Mouse (Mus musculus): ENCODE data around the gene Abr. TPM values are rescaled to one million over a fixed set of nuclear protein-coding genes. Genes with fewer than 3 reads are reported as not detected.

Gene Abr
- 25.6 and 25.8 TPM in 2 replicates for polyA plus RNA-seq (2014; fragmentation: Nextera tagmentation; extraction: Ambion mirVana)

DNA sequence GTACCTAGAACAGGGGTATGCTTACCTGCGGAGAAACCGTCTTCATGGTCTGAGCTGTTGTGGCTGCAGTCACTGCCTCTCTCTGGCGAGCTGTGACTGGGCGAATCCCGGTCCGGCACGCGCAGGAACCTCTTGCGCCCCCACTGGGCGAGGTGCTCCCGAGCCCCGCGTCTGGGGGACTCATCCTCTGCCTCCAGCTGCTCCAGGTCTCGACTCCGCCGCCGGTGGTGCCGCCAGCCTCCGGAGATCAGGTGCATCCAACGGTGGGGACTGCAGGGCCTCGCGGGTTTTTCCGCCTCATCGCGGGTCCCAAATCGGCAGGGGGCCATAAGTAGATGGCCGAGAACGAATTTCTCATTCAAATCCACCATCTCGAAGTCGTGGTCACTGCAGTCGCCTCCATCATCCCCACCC is at the start of gene Abr:
Gene Abr, minus strand, starts transcription at position 163 of the 414 bp plus-strand sequence.
- Histone ChIP-seq H3K27me3 (ENCODE audit: control insufficient read depth, insufficient read depth, low read length) (peaks cover 21% of the 10 kb centered on the region), H3K4me1 (ENCODE audit: control insufficient read depth in 2 of 2, insufficient read depth in 2 of 2, low read length in 2 of 2) (peaks cover 5 to 9% of the 10 kb centered on the region in 2 experiments; a peak in 2 of 4 replicates), H3K4me2 (ENCODE audit: low read length) (peak within 1 kb of the TSS; percentile 95), H3K27ac (replicated peaks in 1 of 2; ENCODE audit: control insufficient read depth in 1 of 2, insufficient read depth in 1 of 2, low read depth in 2 of 2, low read length in 2 of 2) (peak within 1 kb of the TSS in 1 of 2 experiments; percentile 30; a peak in 1 of 4 replicates), H3K9me3 (ENCODE audit: control insufficient read depth, low read length) (no peaks in the 10 kb centered on the region), H3K4me3 (ENCODE audit: control insufficient read depth in 1 of 2, insufficient read depth in 1 of 2, low read depth in 1 of 2, low read length in 2 of 2) (peak within 1 kb of the TSS; percentile 75 to 78), H3K9ac (ENCODE audit: low read length) (peak within 1 kb of the TSS; percentile 73), H3K36me3 (ENCODE audit: control insufficient read depth, insufficient read depth, low read length) (no peaks in the 10 kb centered on the region)
- WGBS, result under 1% methylated on average over 31 of the region's 31 CpGs
- no peak for ATAC-seq (ENCODE audit: insufficient number of reproducible peaks, insufficient read depth, low FRiP score, low read depth)

DNA sequence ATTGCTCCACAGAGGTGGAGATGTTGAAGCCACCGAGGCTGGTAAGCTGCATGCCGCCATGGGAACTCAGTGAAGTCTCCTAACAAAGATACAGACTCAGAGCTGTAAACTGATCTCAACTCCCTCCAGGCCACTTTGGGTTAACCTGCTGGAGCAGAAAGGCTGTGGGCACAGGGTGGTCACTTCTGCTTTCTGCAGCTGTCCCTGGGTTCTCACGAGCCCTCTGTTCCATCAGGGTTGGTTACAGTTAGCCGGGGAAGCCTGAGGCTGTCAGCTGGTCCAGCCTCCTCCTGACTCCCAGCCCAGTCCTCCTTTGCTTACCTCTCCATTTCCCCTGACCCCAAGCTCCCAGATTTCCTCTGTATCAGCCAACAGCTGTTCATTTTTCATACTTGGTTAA is 45.7 kb upstream of the Abr start:
- Histone ChIP-seq H3K36me3 (ENCODE audit: control insufficient read depth, insufficient read depth, low read length) (no peaks in the 10 kb centered on the region), H3K27ac (replicated peaks in 1 of 2; ENCODE audit: control insufficient read depth in 1 of 2, insufficient read depth in 1 of 2, low read depth in 2 of 2, low read length in 2 of 2) (no peak overlapping the region), H3K27me3 (ENCODE audit: control insufficient read depth, insufficient read depth, low read length) (peaks cover 86% of the 10 kb centered on the region), H3K4me1 (ENCODE audit: control insufficient read depth in 2 of 2, insufficient read depth in 2 of 2, low read length in 2 of 2) (peaks cover 2 to 8% of the 10 kb centered on the region in 2 experiments; a peak in 2 of 4 replicates), H3K4me3 (ENCODE audit: control insufficient read depth in 1 of 2, insufficient read depth in 1 of 2, low read depth in 1 of 2, low read length in 2 of 2) (no peak overlapping the region), H3K9ac (ENCODE audit: low read length) (no peak overlapping the region), H3K4me2 (ENCODE audit: low read length) (no peak overlapping the region), H3K9me3 (ENCODE audit: control insufficient read depth, low read length) (no peaks in the 10 kb centered on the region)
- WGBS, result 27% methylated on average over 4 of the region's 4 CpGs
- ATAC-seq (ENCODE audit: insufficient number of reproducible peaks, insufficient read depth, low FRiP score, low read depth), result no peak

DNA sequence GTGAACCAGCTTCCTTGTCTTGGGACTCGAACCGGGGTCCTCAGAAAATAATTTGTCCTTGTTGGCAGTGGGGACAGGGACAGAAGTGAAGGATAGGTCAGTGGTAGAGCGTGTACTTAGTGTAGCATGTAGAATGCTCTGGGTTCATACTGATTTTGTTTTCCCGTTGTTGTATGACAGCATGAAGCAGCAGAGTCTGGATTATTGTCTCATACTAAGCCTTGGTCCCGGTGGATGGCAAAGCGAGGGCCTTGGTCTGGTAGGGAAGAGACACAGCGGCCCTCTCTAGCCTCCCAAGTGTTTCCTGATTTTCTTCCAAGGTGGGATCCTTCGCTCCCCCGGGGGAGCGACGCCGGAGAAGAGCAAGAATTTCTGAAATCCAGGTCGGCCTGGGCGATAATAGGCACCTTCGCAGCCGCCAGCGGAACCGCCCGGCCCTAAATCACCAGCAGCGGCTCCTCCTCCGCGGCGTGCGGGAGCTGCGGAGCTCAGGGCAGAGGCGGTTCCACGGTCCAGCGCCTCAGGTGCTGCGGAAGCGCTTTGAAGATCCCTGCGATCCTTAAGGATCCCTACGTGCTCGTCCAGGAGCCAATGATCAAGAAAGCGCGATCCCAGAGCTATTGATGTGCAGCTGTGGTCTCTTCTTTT is 44.0 kb upstream of the Abr start:
- no peak overlapping the region for H3K27ac ChIP-seq (replicated peaks in 1 of 2; ENCODE audit: control insufficient read depth in 1 of 2, insufficient read depth in 1 of 2, low read depth in 2 of 2, low read length in 2 of 2)
- no peak for ATAC-seq (ENCODE audit: insufficient number of reproducible peaks, insufficient read depth, low FRiP score, low read depth)
- 8% methylated on average over 35 of the region's 35 CpGs for WGBS
- peak overlapping the region; percentile 39; the same call in 1 of the 2 replicates for H3K9ac ChIP-seq (ENCODE audit: low read length)
- no peaks in the 10 kb centered on the region for H3K9me3 ChIP-seq (ENCODE audit: control insufficient read depth, low read length)
- H3K36me3 ChIP-seq (ENCODE audit: control insufficient read depth, insufficient read depth, low read length), result no peaks in the 10 kb centered on the region
- peak overlapping the region; percentile 31 to 34 for H3K4me3 ChIP-seq (ENCODE audit: control insufficient read depth in 1 of 2, insufficient read depth in 1 of 2, low read depth in 1 of 2, low read length in 2 of 2)
- H3K4me1 ChIP-seq (ENCODE audit: control insufficient read depth in 2 of 2, insufficient read depth in 2 of 2, low read length in 2 of 2), result peaks cover 2 to 3% of the 10 kb centered on the region in 2 experiments; a peak in 1 of 4 replicates
- peak overlapping the region; percentile 65 for H3K4me2 ChIP-seq (ENCODE audit: low read length)
- peaks cover 69% of the 10 kb centered on the region for H3K27me3 ChIP-seq (ENCODE audit: control insufficient read depth, insufficient read depth, low read length)

DNA sequence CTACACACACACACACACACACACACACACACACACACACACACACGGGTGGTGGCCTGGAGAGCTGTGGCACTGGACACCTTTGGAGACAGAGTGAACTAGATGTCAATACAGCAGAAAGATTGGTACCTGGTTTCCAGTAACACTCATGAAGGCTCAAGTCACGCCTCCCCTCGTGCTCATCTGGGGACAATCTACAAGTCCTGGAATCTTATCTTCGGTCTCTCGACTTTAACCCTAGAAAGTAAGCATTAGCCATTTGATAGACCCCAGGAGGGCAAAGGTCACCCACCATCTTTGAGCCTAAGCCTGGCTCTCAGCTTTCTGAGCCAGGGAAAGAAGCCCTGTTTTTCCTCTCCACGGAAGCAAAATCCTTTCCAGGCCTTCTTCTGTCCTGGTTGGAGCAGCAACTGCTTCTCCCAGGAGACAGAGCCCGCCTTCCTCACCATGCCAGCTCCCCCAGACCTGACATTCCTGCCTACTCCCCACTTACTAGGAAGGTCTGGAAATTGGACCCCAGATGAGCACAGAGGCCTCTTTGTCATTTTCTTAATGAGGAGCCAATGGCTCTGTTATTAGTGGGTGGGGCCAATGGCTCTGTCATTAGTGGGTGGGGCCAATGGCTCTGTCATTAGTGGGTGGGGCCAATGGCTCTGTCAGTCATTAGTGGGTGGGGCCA is 39.8 kb upstream of the Abr start:
- WGBS, result 41% methylated on average over 7 of the region's 7 CpGs
- no peak overlapping the region for H3K4me3 ChIP-seq (ENCODE audit: control insufficient read depth in 1 of 2, insufficient read depth in 1 of 2, low read depth in 1 of 2, low read length in 2 of 2)
- H3K4me1 ChIP-seq (ENCODE audit: control insufficient read depth in 2 of 2, insufficient read depth in 2 of 2, low read length in 2 of 2), result peaks cover 2 to 3% of the 10 kb centered on the region in 2 experiments; a peak in 1 of 4 replicates
- H3K4me2 ChIP-seq (ENCODE audit: low read length), result no peak overlapping the region
- H3K27me3 ChIP-seq (ENCODE audit: control insufficient read depth, insufficient read depth, low read length), result peaks cover 30% of the 10 kb centered on the region
- no peak overlapping the region for H3K9ac ChIP-seq (ENCODE audit: low read length)
- H3K27ac ChIP-seq (replicated peaks in 1 of 2; ENCODE audit: control insufficient read depth in 1 of 2, insufficient read depth in 1 of 2, low read depth in 2 of 2, low read length in 2 of 2), result no peak overlapping the region
- no peaks in the 10 kb centered on the region for H3K9me3 ChIP-seq (ENCODE audit: control insufficient read depth, low read length)
- ATAC-seq (ENCODE audit: insufficient number of reproducible peaks, insufficient read depth, low FRiP score, low read depth), result no peak
- no peaks in the 10 kb centered on the region for H3K36me3 ChIP-seq (ENCODE audit: control insufficient read depth, insufficient read depth, low read length)

DNA sequence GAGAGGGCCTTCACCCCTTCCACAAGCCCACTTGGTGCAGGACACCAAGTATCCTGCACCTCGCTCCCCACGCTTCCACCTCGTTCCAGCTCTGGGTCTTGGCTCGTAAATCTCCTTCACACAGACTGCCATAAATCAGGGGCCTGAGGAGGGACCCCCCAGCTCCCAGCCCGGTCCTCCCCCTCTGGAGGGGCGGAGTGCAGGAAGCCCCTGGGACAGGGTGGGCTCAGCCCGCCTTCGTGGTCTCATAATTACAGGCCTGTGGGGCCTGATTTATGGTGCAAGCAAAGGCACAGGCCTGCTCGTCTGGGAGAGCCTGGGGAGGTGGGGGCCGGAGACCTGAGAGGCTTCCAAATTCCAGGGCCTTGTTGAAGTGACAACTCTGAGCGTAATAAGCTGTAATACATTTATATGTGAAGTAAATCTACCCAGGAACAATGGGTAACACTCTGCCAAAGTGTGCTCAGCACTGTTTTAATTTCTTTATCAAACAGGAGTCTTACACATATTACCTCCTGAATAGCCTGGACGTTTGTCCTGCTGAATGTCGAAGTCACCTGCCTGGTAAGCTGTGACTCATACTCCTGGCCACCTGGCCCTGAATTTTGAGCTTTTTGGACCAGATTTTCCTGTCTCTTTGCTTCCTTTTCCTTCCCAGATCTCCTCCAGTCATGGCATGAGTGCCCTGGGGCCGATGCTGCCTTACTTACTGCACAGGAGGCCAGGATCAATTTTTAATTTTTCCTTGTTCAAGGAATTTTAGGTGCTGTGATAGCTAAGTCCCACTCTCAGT is 37.2 kb upstream of the Abr start:
- Histone ChIP-seq H3K9ac (ENCODE audit: low read length) (no peak overlapping the region), H3K27me3 (ENCODE audit: control insufficient read depth, insufficient read depth, low read length) (peaks cover 7% of the 10 kb centered on the region), H3K4me3 (ENCODE audit: control insufficient read depth in 1 of 2, insufficient read depth in 1 of 2, low read depth in 1 of 2, low read length in 2 of 2) (no peak overlapping the region), H3K4me1 (ENCODE audit: control insufficient read depth in 2 of 2, insufficient read depth in 2 of 2, low read length in 2 of 2) (no peaks in the 10 kb centered on the region), H3K36me3 (ENCODE audit: control insufficient read depth, insufficient read depth, low read length) (no peaks in the 10 kb centered on the region), H3K4me2 (ENCODE audit: low read length) (no peak overlapping the region), H3K27ac (replicated peaks in 1 of 2; ENCODE audit: control insufficient read depth in 1 of 2, insufficient read depth in 1 of 2, low read depth in 2 of 2, low read length in 2 of 2) (no peak overlapping the region), H3K9me3 (ENCODE audit: control insufficient read depth, low read length) (no peaks in the 10 kb centered on the region)
- no peak for ATAC-seq (ENCODE audit: insufficient number of reproducible peaks, insufficient read depth, low FRiP score, low read depth)
- 72% methylated on average over 14 of the region's 14 CpGs for WGBS

DNA sequence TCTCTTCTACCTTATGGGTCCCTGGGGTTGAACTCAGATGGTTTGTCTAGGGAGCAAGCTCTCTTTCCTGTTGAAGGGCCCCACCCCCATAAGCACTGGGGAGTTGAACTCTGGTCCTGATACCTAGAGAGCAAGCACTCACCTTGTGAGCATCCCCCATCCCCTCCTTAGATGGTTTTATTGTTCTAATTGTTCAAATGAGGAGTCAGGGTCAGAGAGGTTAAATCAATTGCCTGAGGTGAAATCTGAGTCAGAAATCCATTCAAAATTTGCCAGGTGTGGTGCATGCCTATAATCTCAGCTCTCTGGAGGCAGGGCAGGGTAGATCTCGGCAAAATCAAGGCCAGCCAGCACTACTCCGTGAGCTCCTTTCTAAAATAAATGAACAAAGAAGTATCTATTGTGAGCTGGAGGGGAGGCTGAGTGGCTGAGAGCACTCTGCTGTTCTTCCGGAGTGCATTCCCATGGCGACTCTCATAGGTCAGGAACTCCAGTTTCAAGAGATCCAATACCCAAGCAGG is 35.4 kb upstream of the Abr start:
- WGBS, result 56% methylated on average over 4 of the region's 4 CpGs
- no peak for ATAC-seq (ENCODE audit: insufficient number of reproducible peaks, insufficient read depth, low FRiP score, low read depth)
- Histone ChIP-seq H3K27ac (replicated peaks in 1 of 2; ENCODE audit: control insufficient read depth in 1 of 2, insufficient read depth in 1 of 2, low read depth in 2 of 2, low read length in 2 of 2) (no peak overlapping the region), H3K27me3 (ENCODE audit: control insufficient read depth, insufficient read depth, low read length) (no peaks in the 10 kb centered on the region), H3K4me1 (ENCODE audit: control insufficient read depth in 2 of 2, insufficient read depth in 2 of 2, low read length in 2 of 2) (no peaks in the 10 kb centered on the region), H3K36me3 (ENCODE audit: control insufficient read depth, insufficient read depth, low read length) (no peaks in the 10 kb centered on the region), H3K9ac (ENCODE audit: low read length) (no peak overlapping the region), H3K4me2 (ENCODE audit: low read length) (no peak overlapping the region), H3K9me3 (ENCODE audit: control insufficient read depth, low read length) (no peaks in the 10 kb centered on the region), H3K4me3 (ENCODE audit: control insufficient read depth in 1 of 2, insufficient read depth in 1 of 2, low read depth in 1 of 2, low read length in 2 of 2) (no peak overlapping the region)

DNA sequence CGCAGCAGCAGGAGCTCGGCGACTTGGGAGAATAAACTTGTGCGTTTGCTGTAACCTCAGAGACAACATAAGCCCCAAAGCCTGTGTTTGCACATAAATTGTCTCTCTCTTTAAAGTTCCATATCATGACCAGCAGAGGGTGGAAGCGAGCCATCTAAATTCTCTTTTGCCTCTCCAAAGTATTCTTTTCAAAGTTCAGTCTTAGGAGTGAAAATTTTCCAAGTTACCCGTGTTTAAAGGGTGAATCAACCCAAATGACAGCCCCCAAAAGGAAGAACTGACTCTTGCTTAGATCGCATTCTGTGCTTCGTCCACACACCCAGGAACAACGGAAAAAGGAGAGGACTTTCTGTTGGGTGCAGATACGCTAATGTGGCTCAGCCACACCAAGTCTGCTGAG is 33.0 kb upstream of the Abr start:
- Histone ChIP-seq H3K4me3 (ENCODE audit: control insufficient read depth in 1 of 2, insufficient read depth in 1 of 2, low read depth in 1 of 2, low read length in 2 of 2) (peak overlapping the region; percentile 9 to 24; a peak in 1 of 4 replicates), H3K36me3 (ENCODE audit: control insufficient read depth, insufficient read depth, low read length) (no peaks in the 10 kb centered on the region), H3K4me1 (ENCODE audit: control insufficient read depth in 2 of 2, insufficient read depth in 2 of 2, low read length in 2 of 2) (no peaks in the 10 kb centered on the region), H3K4me2 (ENCODE audit: low read length) (peak overlapping the region; percentile 58), H3K9me3 (ENCODE audit: control insufficient read depth, low read length) (no peaks in the 10 kb centered on the region), H3K27ac (replicated peaks in 1 of 2; ENCODE audit: control insufficient read depth in 1 of 2, insufficient read depth in 1 of 2, low read depth in 2 of 2, low read length in 2 of 2) (no peak overlapping the region), H3K9ac (ENCODE audit: low read length) (no peak overlapping the region), H3K27me3 (ENCODE audit: control insufficient read depth, insufficient read depth, low read length) (no peaks in the 10 kb centered on the region)
- WGBS, result 9% methylated on average over 10 of the region's 10 CpGs
- no peak for ATAC-seq (ENCODE audit: insufficient number of reproducible peaks, insufficient read depth, low FRiP score, low read depth)
